Mouse (Mus musculus) thymus, postnatal 25 days (tissue): ENCODE data around the gene Armh2.
A peak's percentile ranks its signal among the peaks of the same experiment; 100 is the strongest.

Experiments used
- DNase-seq: peaks from one replicate; pipeline ENCODE4 v3.0.0; 2022

Gene Armh2

DNA sequence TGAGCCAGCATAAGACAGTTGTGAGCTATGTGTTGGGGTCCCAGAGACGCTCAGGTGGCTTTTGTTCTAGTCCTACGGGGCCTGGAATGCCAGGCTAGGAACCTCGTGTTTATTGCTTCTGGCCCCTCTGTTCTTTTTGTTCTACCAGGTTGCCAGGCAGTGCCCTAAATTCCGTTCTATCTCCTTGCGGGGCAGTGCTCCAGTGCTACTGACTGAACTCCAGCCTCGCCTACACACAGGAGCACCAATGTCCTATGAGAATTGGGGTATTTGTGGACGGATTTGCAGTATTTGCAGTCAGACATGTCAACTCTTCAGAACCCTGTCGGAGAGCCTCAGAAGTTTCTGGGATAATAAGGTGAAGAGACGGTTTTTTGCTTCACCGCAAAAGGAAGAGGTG, at the start of gene Armh2:
TSS of gene Armh2 (plus strand) at position 205 of the 400 bp plus-strand sequence.
- DNase-seq: no peak

DNA sequence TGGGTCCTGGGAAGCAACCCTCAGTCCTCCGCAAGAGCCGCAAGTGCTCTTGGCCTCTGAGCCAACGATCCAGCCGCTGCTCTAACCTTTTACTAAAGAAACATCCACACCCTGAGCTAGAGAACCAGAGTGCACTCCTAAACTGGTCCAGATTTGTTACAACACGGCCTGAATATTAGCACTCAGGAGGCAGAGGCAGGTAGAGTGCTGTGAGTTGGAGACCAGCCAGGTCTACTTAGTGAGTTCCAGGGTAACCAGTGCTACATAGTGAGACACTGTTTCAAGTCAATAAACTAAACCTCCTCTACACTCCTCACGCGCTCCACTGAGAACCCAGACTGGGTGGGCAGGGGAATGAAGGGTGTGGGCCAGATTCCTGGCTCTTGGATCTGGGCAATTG, 47.7 kb upstream of the Armh2 start:
- DNase-seq: no peak

DNA sequence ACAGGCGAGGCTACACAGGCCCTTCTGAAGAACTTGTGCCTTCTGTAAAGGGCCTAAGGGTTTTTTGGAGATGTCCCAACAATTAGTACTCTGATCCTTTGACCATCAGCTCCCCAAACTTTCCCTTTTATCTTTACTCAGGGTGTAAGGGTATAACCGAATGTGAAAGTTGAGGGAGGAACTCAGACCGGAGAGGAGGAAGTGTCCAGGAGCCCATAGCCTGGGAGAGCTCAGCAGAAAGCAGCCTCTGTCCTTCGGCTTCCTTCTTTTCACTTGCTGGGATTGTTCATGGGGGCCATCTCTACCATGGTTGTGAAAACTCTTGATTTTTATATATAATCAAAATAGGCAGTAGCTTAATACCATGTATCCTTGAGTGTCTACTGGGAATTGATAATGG, 42.3 kb upstream of the Armh2 start:
- no peak for DNase-seq

DNA sequence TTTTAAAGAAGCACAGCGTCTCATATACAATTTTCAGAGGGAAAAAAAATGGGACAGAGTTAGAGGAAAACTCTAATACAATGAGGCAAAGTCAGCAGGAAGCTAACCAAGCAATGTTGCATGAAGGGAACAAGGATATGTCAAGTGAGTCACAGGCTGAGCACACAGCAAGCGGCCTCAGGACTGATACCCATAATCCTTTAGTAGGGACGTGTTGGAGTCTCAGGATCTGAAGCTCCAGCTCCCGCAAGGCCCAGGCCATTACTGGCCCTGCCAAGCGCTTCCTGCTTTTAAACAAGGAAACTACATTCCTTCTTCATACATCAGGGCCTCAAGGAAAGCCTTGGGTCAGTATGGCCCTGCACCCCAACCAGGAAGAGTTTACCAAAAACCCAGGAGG, 38.9 kb upstream of the Armh2 start:
- DNase-seq: no peak

DNA sequence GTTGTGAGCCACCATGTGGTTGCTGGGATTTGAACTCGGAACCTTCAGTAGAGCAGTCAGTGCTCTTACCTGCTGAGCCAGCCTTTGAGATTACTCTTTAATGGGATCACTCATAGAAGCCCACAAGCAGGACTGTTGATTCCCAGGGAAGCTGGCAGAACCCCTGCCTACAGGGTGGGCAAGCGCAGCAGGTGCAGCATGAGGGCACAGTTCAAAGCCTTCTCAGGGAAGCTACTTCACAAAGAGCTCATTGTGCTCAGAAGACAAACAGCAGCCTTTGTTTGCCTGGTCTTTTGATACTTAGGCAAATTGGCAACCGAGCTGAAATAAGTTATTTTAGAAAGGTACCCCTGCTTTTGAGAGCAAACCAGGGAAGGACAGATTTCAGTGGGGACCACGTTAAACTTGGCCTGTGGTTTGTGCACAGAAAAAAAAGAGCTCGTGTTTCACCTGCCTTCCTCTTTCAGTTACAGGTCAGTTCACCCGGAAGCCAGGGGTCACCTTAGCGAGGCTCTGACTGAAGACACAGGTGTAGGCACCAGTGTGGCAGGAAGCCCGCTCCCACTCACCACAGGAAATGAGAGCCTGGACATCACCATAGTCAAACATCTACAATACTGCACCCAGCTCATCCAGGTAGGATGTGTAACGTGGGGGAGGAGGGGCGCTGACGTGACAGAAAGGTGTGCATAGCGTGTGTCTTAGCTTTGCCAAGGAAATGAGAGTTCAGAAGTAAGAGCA, 31.2 kb upstream of the Armh2 start:
- DNase-seq: peak; percentile 50

DNA sequence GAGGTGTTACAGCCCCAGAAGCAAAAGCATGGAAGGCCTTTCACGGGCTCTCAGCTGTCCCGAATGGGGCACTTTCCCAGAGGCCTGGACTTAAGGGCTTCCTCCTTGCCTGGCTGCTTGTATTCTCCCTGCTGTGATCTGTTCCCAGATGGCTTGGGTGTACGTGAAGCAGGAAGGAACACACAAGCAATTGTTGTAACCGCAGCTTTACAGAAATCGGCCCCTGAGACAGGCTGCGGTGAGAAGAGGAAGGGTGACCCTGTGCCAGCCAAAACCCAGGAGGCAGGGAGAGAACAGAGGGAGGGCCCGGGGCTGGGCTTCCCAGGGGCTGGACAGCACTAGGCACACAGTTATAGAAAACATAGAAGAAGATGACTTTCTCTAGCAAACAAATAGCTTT, 30.1 kb upstream of the Armh2 start:
- DNase-seq: peak; percentile 27

DNA sequence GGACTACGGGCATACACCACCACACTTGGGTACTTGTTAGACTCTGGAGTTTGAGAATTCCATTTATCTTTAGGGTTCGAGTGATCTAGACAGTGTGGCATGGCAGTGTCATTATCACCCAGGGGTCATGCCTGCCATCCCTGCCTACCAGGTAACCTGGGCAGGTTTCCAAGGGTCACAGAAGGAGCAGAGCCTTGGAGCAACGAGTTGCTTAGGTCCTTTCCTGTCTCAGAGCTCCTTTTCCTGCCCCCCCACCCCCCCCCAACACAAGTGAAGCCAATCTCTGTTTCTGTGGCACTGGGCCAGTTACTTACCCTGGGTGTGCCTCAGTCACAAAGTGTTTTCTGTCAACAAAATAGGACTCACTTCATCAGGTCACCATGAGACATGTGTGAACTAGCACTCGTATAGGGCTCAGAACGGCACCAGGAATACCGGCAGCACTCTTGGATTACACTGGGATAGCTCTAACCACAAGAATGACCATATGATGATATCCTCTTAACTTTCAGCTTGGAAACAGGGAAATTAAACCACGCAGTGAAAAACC, 28.4 kb upstream of the Armh2 start:
- no peak for DNase-seq

DNA sequence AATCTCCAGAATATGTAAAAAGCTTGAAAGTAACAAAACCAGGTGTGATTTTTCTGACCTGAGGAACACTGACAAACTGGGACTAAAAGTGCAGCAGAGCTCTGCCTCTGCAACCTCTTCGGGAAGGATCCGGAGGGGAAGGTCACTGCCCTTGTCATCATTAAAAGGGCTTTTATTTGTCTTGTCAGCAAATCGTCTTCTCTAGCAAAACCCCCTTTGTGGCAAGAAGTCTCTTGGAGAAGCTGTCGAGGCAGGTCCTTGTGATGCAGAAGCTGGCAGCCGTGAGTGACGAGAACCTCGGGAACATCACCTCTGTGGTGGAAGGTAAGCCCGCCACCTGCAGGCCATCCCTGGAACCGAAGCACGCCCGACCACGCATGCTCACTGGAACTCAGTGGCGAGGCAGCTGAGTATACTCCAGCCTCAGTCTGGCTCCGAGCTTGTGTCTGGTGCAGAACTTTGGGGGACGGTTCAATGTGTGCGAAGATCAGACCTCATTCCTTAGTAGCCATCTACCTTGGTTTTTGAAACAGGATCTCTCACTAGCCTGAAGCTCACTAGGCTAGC, 27.5 kb upstream of the Armh2 start:
- peak; percentile 85 for DNase-seq

DNA sequence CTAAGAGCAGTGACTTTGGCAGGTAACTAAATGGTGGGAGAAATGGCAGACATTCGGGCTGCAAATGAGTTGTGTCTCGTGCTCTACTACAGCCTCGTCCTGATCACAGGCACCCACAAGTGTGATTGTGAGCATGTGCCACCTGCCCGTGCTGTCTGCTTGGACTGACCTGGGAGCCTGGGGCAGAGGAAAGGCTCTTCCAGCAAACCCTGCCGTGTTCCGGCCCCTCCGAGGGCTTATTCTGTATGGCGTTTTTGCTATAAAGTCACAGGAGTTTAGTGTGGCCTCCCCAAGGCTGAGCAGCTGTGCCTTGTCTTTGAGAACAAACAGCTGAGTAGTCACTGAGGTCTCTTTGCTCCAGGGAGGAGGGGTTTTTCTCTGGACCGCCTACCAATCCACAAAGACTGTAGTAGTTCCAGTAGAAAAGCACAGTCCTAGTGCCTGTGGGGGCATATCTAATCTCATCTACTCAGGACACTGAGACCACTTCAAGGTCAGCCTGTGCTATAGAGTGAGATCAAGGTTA, 26.6 kb upstream of the Armh2 start:
- DNase-seq: no peak

DNA sequence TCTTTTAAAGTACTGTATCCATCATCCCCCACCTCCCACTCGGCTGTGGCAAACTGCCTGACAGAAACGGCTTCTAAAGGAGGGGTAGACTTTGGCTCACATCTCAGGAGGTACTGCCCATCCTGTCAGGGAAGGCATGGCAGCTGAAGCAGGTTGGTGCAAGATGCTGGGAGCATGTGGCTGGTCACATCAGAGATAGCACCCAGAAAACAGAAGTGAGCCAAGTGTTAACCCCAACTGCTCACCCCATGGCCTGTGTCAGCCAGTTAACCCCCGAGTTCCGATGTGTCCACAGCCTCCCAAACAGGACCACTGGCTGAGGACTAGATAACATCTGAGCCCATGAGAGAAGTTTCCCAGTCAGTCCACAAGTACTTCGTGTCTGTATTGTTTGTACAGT, 25.4 kb upstream of the Armh2 start:
- DNase-seq: no peak

DNA sequence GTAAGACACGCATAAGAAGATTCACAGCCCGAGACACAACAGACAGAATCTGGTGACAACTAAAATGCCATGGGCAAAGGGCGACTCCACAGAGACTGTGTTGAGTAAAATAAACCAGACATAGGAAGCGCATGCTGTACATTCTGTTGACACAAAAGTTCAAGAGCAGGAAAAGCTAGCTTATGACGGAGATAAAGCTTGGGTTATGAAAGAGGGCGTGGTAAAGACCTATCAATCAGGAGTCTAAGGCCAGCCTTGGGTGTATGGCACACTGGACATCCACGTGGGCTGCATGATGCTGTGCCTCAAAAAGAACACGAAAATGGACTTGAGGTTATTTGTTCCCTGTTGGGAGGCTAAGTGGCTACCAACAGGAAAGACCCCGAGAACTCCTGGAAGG, 24.6 kb upstream of the Armh2 start:
- DNase-seq: no peak

DNA sequence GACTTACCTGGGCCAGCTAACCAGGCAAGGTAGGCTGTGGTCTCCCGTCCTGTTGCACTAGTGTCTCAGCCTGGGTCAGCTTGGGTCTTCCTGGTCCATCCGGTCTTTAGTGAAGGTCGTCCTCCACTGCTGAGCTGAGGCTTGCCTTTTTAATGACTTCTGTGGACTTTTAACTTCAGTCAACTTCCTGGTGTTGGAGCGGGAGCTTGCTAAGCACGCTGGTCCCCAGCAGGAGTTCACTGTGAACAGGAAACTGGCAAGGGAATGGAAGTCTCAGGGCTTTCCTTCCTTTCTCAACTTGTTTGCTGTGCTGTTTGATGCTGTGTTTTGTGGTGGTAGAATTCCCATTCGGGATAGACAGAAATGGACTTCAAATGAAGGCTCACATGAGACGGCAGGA, 23.4 kb upstream of the Armh2 start:
- no peak for DNase-seq

DNA sequence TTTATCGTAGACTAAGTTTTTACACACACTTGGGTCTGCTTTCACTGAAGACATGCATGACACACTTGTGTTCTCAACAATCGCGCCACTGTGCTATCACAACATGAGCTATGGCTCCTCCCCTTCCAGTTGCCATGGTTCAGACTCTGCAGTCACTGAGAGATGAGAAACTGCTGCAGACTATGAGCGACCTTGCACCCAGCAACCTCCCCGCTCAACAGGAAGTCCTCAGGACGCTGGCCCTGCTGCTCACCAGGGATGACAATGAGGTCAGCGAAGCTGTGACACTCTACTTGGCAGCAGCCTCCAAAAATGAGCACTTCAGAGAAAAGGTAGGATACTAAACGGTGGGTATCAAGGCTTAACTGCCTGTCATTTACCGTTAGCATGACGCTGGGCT, 19.5 kb upstream of the Armh2 start:
- DNase-seq: no peak

DNA sequence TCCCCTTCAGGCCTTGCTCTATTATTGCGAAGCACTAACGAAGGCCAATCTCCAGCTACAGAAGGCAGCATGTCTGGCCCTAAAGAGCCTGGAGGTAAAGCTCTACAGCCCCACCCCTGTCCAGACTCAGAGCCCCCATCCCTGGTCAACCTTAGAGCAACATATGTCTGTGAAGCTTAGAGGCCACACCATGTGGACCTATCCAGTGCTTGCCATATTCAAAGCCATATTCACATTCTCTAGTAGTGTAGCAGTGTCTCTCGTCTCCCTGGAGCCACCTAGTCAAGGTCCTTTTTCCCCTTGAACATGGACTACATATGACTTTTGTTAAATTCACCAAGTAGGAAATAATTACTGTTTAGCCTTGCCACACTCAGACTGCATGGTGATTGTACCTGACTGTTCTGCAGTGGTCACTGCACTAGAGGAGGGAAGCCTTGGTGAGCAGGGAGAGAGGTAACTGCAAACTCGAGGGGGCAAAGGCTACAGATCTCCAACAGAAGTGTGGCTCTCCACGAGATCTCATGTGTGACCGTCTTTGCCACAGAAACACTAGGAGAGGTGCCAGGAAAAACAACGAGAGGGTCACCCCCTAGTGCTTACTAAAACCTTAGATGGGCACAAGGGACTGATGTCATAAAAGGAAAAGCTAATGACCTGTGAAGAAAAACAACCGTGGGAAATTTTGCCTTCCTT, 17.2 kb upstream of the Armh2 start:
- DNase-seq: no peak

DNA sequence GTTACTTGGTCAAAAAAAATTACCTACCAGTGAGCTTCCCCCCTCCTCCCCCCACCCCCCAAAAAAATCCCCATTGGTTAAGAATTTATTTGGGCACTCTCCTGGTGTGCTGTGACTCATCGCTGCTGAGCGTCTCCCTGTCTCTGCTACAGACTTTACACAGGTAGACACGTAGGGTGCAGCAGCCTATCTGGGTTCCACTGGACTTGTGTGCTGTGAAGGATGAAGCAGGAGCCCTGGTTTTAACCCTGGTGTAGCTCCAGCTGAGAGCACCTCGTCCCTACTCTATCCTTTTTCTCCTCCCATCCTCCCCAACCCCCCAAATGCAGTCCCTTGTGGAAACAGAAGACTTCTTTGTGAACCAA, 16.7 kb upstream of the Armh2 start:
- no peak for DNase-seq

DNA sequence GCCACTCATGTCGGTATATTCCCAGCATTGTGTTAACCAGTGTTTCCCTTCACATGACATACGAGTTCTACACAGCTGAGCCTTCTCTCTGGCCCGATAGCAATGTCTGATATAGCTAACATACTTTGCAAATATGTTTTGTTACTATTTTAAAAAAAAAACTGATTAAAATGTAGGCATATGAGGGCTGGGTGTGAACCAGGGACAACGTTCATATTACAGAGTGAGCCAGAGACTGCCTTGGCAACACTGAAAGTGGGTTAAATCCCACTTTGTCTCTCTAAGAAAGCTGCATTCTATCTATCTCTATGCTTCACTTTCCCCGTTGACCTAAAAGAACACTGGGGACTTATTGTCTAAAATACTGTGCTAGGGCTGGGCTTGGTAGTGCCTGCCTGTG, 11.9 kb upstream of the Armh2 start:
- DNase-seq: no peak

DNA sequence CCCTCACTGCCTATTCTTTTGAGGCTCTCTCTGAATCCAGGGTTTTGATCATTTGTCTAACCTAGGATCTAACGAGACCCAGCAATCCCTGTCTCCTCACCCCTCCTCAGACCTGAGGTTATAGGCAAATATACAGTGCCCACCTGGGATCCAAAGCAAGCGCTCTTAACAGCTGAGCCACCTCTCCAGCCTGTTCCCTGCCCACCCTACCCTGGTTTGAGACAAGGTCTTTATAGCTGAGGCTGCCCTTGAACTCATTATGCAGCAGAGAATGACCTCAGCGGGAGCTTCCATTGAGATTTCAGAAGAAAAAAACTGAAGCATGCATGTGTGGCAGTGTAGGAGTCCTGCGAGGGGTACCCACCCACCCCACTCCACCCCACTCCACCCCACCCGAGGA, 6.5 kb upstream of the Armh2 start:
- no peak for DNase-seq

DNA sequence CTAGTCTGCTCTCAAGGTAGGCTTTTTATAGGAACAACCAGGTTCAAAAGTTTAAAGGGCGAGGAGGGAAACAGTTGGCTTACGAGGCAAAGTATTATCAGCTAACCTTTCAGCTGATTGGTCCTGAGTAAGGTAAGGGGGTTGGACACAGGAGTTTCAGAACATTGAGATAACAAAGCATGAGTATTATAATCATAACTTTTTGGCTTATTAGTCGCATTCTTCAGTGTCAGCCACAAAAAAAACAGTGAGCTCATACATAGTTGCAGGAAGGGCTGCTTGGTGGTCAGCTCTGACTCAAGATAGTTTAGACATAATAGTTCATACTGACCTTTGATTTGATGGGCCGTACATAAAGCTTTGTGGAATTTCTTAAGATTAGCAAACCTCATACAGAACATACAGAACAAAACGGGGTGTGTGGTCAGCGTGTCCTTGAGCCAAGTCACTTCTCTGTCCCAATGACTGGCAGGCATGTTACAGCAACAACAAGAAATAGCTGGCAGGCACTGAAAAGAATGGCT, 5.4 kb upstream of the Armh2 start:
- no peak for DNase-seq

DNA sequence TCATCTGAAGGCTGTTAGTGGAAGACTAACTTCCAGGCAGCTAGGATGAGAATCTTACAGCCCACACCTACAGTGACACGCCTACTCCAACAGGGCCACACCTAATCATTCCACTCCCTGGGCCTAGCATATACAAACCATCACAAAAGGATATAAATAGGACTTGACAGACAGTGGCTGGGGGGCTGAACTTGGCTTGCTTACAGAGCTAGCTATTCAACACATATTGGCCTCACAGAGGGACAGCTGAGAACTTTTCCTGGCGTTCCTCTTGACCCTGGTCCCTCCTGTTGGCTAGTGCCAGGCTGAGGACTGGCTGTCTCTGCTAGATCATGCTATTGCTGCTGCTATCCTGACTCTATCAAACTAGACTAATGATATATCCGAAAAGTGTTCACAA, 6.8 kb downstream of the Armh2 start:
- DNase-seq: no peak

DNA sequence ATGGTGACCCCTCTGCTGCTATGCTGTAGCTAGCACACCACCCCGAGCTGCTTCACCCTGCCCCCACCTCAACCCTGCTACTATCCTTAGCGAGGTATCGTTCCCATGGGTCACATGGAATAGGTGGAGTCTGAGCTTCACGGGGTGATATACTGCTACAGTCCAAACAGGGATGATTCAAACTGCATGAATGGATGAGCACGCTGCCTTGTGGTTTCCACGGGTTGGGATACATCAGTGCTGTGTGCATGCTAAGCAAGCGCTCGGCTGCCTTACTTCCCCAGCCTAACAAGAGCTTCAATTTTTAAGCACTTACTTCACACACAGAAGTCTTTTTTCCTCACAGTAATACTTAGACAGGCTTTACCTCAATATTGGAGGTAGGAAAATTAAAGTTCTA, 9.8 kb downstream of the Armh2 start:
- no peak for DNase-seq

DNA sequence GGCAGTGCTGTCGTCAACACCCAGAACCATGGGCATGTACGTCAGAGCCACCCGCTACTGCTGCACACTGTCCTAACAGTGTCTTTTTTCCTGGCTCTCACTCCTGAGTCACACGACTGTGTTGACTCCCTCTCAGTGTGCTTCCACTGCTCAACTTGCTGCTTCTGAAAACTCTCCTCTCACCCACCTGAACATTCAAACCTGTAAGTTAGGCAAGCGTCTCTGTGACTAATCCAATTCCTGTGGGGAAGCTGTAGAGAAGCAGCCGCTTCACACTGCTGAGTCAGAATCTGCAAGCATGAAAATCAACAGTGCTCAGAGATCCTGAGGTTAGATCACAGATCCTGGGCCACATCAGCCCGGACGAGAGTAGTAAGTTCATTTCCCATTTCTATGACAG, 10.4 kb downstream of the Armh2 start:
- no peak for DNase-seq

DNA sequence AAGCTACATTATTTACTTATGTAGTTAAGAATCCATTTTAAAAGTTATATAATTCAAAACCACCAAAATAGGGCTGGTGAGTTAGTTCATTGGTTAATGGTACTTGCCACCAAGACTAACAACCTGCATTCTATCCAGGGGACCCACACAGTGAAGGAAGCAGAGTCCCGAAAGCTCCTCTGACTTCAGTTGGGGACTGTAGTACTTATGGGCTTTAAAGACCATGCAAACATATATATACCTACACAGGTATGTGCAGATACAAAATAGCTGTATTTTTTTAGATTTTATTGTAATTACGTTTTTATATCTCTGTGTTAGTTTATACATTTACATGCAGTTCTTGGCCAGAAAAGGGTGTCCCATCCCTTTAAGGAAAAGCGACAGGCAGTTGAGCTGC, 15.7 kb downstream of the Armh2 start:
- no peak for DNase-seq

DNA sequence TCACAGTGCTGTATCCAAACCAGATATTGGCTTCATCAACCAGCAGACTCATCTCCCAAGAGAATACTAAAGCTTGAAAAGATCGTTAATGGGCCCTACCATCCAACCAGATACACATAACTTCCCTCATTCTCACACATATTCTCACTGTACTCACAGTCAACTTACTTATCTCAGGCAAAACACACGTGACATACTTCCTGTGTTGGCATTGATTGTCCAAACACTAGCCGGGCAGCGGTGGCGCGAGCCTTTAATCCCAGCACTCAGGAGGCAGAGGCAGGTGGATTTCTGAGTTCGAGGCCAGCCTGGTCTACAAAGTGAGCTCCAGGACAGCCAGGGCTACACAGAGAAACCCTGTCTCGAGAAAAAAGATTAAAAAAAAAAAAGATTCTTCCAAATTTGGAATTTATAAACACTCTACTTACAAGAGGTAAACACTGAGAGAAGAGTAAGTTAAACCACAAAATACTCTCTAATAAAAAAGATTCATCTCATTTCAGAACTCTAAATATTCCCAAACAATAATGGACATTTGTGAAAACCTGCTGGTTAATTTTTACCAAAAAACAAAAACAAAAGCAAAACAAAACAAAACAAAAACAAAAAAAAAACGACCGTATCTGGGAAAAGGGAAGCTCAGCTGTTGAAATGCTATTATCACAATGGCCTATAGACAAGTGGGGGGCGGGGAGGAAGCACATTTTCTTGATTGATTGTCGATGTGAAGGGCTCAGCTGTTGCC, 17.0 kb downstream of the Armh2 start:
- no peak for DNase-seq
